7 mouse cellular contexts compared by ENCODE assay signal in genomic region chr12:98746746-98747379, GRCm38 (mm10). TPM values are rescaled to one million over a fixed set of nuclear protein-coding genes. Genes with fewer than 3 reads are reported as not detected.
A peak's percentile ranks its signal among the peaks of the same experiment; 100 is the strongest.
DNase-seq lines count a peak whose midpoint lies in the region; ATAC-seq lines count a peak whose summit lies in the region.

TSS of gene Zc3h14 (plus strand) at chr12:98746964.

- ATAC-seq in intestine, embryonic 15.5 days: peak; percentile 94

- H3K9me3 ChIP-seq in intestine, embryonic 15.5 days: no peaks in the 10 kb centered on the region
- H3K9me3 ChIP-seq in midbrain, embryonic 10.5 days (replicated peaks): no peaks in the 10 kb centered on the region

- intact Hi-C loops in gastrocnemius, postnatal 36 days (cut with DNase I): no loop called here
- intact Hi-C loops in left cerebral cortex, postnatal 25 days (cut with DNase I): loop anchor here (5.0 to 10.0 kb wide), 2 partner anchors 75 to 462 kb away; no protein-coding TSS in a partner anchor

- peaks cover 8% of the 10 kb centered on the region; the same call in 1 of the 2 replicates for H3K4me1 ChIP-seq in intestine, embryonic 15.5 days (replicated peaks)
- H3K4me1 ChIP-seq in midbrain, embryonic 10.5 days: peaks cover 18% of the 10 kb centered on the region

- WGBS in intestine, embryonic 15.5 days: under 1% methylated on average over 80 of the region's 87 CpGs
- WGBS in midbrain, embryonic 10.5 days: under 1% methylated on average over 87 of the region's 87 CpGs

- peak within 1 kb of the TSS; percentile 62 for H3K4me2 ChIP-seq in intestine, embryonic 15.5 days (replicated peaks)

- peak within 1 kb of the TSS; percentile 94 for H3K4me3 ChIP-seq in intestine, embryonic 15.5 days (replicated peaks)
- peak within 1 kb of the TSS; percentile 85 for H3K4me3 ChIP-seq in midbrain, embryonic 10.5 days

- H3K9ac ChIP-seq in intestine, embryonic 15.5 days: peak within 1 kb of the TSS; percentile 91

- DNase-seq in adrenal gland, adult 18-20 months (ENCODE audit: low spot score in 2 of 2): peak; percentile 93 to 95
- DNase-seq in embryo, embryonic 11 days: peak; percentile 96
- peak; percentile 88 to 90 for DNase-seq in gastrocnemius, postnatal 36 days
- DNase-seq in left cerebral cortex, postnatal 25 days (ENCODE audit: low spot score in 2 of 2): peak; percentile 90 to 92
- DNase-seq in midbrain, embryonic 10.5 days (ENCODE audit: low spot score): peak; percentile 92
- peak; percentile 96 for DNase-seq in right cerebral cortex, postnatal 4 days

- no peaks in the 10 kb centered on the region for H3K27me3 ChIP-seq in intestine, embryonic 15.5 days (replicated peaks)
- no peaks in the 10 kb centered on the region for H3K27me3 ChIP-seq in midbrain, embryonic 10.5 days (ENCODE audit: low read depth, poor library complexity, severe bottlenecking)

- peak within 1 kb of the TSS; percentile 86 for H3K27ac ChIP-seq in intestine, embryonic 15.5 days
- peak within 1 kb of the TSS; percentile 97 for H3K27ac ChIP-seq in midbrain, embryonic 10.5 days (replicated peaks)

- no peaks in the 10 kb centered on the region for H3K36me3 ChIP-seq in intestine, embryonic 15.5 days
- peaks cover 17% of the 10 kb centered on the region for H3K36me3 ChIP-seq in midbrain, embryonic 10.5 days

RNA-seq across cellular contexts. Expression of gene Zc3h14, which starts in this region (rescaled TPM):
- 10 to 100 TPM; 85.4 to 86.6 TPM for total RNA-seq in adrenal gland, adult 18-20 months (2021)
- total RNA-seq in gastrocnemius, postnatal 36 days (2021): 10 to 100 TPM; 41.3 to 42.5 TPM
- polyA plus RNA-seq in intestine, embryonic 15.5 days (2015; fragmentation: Nextera tagmentation; extraction: Ambion mirVana): 86.2 and 98.3 TPM in 2 replicates
- total RNA-seq in left cerebral cortex, postnatal 25 days (2021): 10 to 100 TPM; 93.1 to 97.3 TPM
- polyA plus RNA-seq in midbrain, embryonic 10.5 days (2016; fragmentation: Nextera tagmentation; extraction: Ambion mirVana): 135 and 139 TPM in 2 replicates

Comparison
In these comparisons a context has a peak if more than half of its experiments do, and no peak if none do; other contexts are left out.
1. Peak in every context shown above with its lines: DNase-seq, ATAC-seq, H3K4me3 ChIP-seq and H3K27ac ChIP-seq.